9 mouse cellular contexts compared by ENCODE assay signal in genomic region chr15:68606110-68606791, GRCm38 (mm10).
DNase-seq lines count a peak whose midpoint lies in the region; ATAC-seq and TF ChIP-seq lines count a peak whose summit lies in the region.
"Had no signal": no experiment of that assay in that cellular context is flagged by ENCODE, and none has a peak within 500 bp of the region (broad histone marks: within the 10 kb centered on the region; RNA-seq: fewer than 3 reads in every experiment).

No protein-coding gene starts in this region.

- no peak overlapping the region for H3K9ac ChIP-seq in lung, embryonic 14.5 days
- H3K9ac ChIP-seq in stomach, postnatal 0 days (ENCODE audit: low read length), result no peak overlapping the region
- H3K9ac ChIP-seq in midbrain, embryonic 11.5 days (ENCODE audit: low read length), result no peak overlapping the region
- H3K9ac ChIP-seq in forebrain, embryonic 16.5 days (replicated peaks; ENCODE audit: low read depth, low read length), result no peak overlapping the region
- H3K9ac ChIP-seq: embryonic facial prominence, embryonic 15.5 days had no signal

- H3K27me3 ChIP-seq in lung, embryonic 14.5 days (ENCODE audit: insufficient read depth, low read length), result no peaks in the 10 kb centered on the region
- no peaks in the 10 kb centered on the region for H3K27me3 ChIP-seq in stomach, postnatal 0 days (ENCODE audit: control insufficient read depth, insufficient read depth, low read length)
- H3K27me3 ChIP-seq in midbrain, embryonic 11.5 days (ENCODE audit: control insufficient read depth, insufficient read depth, low read length), result no peaks in the 10 kb centered on the region
- no peaks in the 10 kb centered on the region for H3K27me3 ChIP-seq in forebrain, embryonic 16.5 days (replicated peaks; ENCODE audit: control insufficient read depth, insufficient read depth, low read length)
- H3K27me3 ChIP-seq: embryonic facial prominence, embryonic 15.5 days had no signal

- peak; percentile 93 for ATAC-seq in lung, embryonic 14.5 days (ENCODE audit: insufficient read depth)
- peak; percentile 85; the same call in 1 of the 2 replicates for ATAC-seq in stomach, postnatal 0 days (ENCODE audit: low FRiP score, low TSS enrichment)
- no peak for ATAC-seq in midbrain, embryonic 11.5 days (ENCODE audit: low FRiP score)
- ATAC-seq in forebrain, embryonic 16.5 days, result no peak

- TF ChIP-seq EP300 in stomach, postnatal 0 days (optimal IDR thresholded peaks at IDR 0.05), result no peak

- no peaks in the 10 kb centered on the region for H3K9me3 ChIP-seq in lung, embryonic 14.5 days (ENCODE audit: low read depth, low read length)
- no peaks in the 10 kb centered on the region for H3K9me3 ChIP-seq in stomach, postnatal 0 days (ENCODE audit: control insufficient read depth, low read length)
- no peaks in the 10 kb centered on the region for H3K9me3 ChIP-seq in midbrain, embryonic 11.5 days (ENCODE audit: control insufficient read depth, low read length)
- H3K9me3 ChIP-seq in forebrain, embryonic 16.5 days (ENCODE audit: control insufficient read depth, low read length), result no peaks in the 10 kb centered on the region
- H3K9me3 ChIP-seq: embryonic facial prominence, embryonic 15.5 days had no signal

- H3K4me2 ChIP-seq in lung, embryonic 14.5 days, result no peak overlapping the region
- no peak overlapping the region for H3K4me2 ChIP-seq in stomach, postnatal 0 days (replicated peaks; ENCODE audit: low read depth)
- H3K4me2 ChIP-seq in midbrain, embryonic 11.5 days, result no peak overlapping the region
- H3K4me2 ChIP-seq in forebrain, embryonic 16.5 days (ENCODE audit: low read length), result no peak overlapping the region
- H3K4me2 ChIP-seq: embryonic facial prominence, embryonic 15.5 days had no signal

- peak; percentile 15 to 44 for DNase-seq in layer of hippocampus, adult 18-20 months (ENCODE audit: low spot score in 2 of 2)
- DNase-seq in layer of hippocampus, postnatal 14 days (ENCODE audit: low spot score in 2 of 2), result no peak
- peak; percentile 70 for DNase-seq in gastrocnemius, adult 18-20 months (ENCODE audit: low spot score)
- DNase-seq in kidney, adult 18-20 months, result peak; percentile 6
- peak; percentile 83 for DNase-seq in lung, embryonic 14.5 days
- DNase-seq in stomach, postnatal 0 days (ENCODE audit: low spot score), result peak; percentile 31
- no peak for DNase-seq in midbrain, embryonic 11.5 days (ENCODE audit: low spot score, missing footprints)

- no peak for TF ChIP-seq CTCF in lung, embryonic 14.5 days (IDR thresholded peaks at IDR 0.05; ENCODE audit: low read depth)
- no peak for TF ChIP-seq CTCF in stomach, postnatal 0 days (IDR thresholded peaks at IDR 0.05; ENCODE audit: low read depth)

- no peaks in the 10 kb centered on the region for H3K4me1 ChIP-seq in lung, embryonic 14.5 days (ENCODE audit: insufficient read depth)
- H3K4me1 ChIP-seq in stomach, postnatal 0 days (replicated peaks; ENCODE audit: control insufficient read depth, insufficient read depth), result no peaks in the 10 kb centered on the region
- H3K4me1 ChIP-seq in midbrain, embryonic 11.5 days (ENCODE audit: control insufficient read depth, insufficient read depth, low read length), result no peaks in the 10 kb centered on the region
- no peaks in the 10 kb centered on the region for H3K4me1 ChIP-seq in forebrain, embryonic 16.5 days (replicated peaks; ENCODE audit: control insufficient read depth, insufficient read depth, low read length)
- H3K4me1 ChIP-seq: embryonic facial prominence, embryonic 15.5 days had no signal

- 43% methylated on average over 8 of the region's 8 CpGs for WGBS in lung, embryonic 14.5 days
- 45% methylated on average over 8 of the region's 8 CpGs for WGBS in stomach, postnatal 0 days
- WGBS in midbrain, embryonic 11.5 days, result 77% methylated on average over 8 of the region's 8 CpGs
- 72% methylated on average over 8 of the region's 8 CpGs for WGBS in forebrain, embryonic 16.5 days

- H3K27ac ChIP-seq in lung, embryonic 14.5 days (ENCODE audit: low read depth), result no peak overlapping the region
- H3K27ac ChIP-seq in stomach, postnatal 0 days (replicated peaks), result no peak overlapping the region
- no peak overlapping the region for H3K27ac ChIP-seq in midbrain, embryonic 11.5 days (ENCODE audit: low read depth, low read length)
- H3K27ac ChIP-seq in forebrain, embryonic 16.5 days (ENCODE audit: low read length), result no peak overlapping the region
- H3K27ac ChIP-seq: embryonic facial prominence, embryonic 15.5 days had no signal

- H3K36me3 ChIP-seq in lung, embryonic 14.5 days (ENCODE audit: insufficient read depth), result no peaks in the 10 kb centered on the region
- no peaks in the 10 kb centered on the region for H3K36me3 ChIP-seq in stomach, postnatal 0 days (ENCODE audit: control insufficient read depth, insufficient read depth, low read length)
- no peaks in the 10 kb centered on the region for H3K36me3 ChIP-seq in midbrain, embryonic 11.5 days (ENCODE audit: control insufficient read depth, insufficient read depth, low read length)
- no peaks in the 10 kb centered on the region for H3K36me3 ChIP-seq in forebrain, embryonic 16.5 days (ENCODE audit: control insufficient read depth, insufficient read depth)
- H3K36me3 ChIP-seq: embryonic facial prominence, embryonic 15.5 days had no signal

- no peak overlapping the region for H3K4me3 ChIP-seq in lung, embryonic 14.5 days (ENCODE audit: low read depth, low read length)
- no peak overlapping the region for H3K4me3 ChIP-seq in stomach, postnatal 0 days (ENCODE audit: low read depth, low read length)
- no peak overlapping the region for H3K4me3 ChIP-seq in midbrain, embryonic 11.5 days (ENCODE audit: low read depth, low read length)
- H3K4me3 ChIP-seq in forebrain, embryonic 16.5 days (replicated peaks; ENCODE audit: low read length), result no peak overlapping the region
- H3K4me3 ChIP-seq: embryonic facial prominence, embryonic 15.5 days had no signal

Comparison
In these comparisons a context has a peak if more than half of its experiments do, and no peak if none do; other contexts are left out.
1. DNase-seq: peak in layer of hippocampus, adult 18-20 months (2 of 2), gastrocnemius, adult 18-20 months (single experiment), kidney, adult 18-20 months (single experiment), lung, embryonic 14.5 days (single experiment) and stomach, postnatal 0 days (single experiment); none in layer of hippocampus, postnatal 14 days (0 of 2) and midbrain, embryonic 11.5 days (single experiment).
2. ATAC-seq: peak in lung, embryonic 14.5 days (single experiment) and stomach, postnatal 0 days (single experiment); none in midbrain, embryonic 11.5 days (single experiment) and forebrain, embryonic 16.5 days (single experiment).